8 mouse cellular contexts compared by ENCODE assay signal in the genomic region with DNA sequence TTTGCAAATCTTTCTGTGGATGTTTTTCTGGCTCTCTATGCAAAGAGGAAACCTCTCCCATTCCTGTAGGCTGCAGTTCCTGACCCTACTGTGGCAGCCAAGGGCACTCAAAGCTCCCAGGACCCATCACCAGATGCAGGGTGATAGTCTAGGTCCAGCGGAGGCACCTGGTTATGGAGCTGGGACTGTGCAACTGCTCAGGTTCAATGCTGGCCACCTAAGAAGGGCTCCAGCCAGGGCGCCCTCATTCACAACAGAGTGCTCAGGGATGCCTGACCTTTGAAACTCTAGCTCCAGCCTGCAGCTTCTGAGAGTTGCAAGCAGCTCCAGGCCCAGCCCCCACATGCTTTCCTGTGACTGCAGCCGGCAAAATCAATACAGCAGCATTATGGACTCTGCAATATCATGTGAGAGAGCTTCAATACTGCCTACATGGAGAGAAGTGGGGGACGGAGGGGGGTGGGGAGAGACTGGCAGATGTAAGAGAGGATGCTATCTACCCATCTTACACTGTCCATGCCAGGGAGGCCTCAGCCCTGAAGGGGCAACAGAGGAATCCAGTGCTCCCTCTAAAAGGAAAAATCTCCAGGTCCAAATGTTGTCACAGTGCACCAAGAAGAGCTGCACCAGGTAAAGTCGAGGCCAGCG. TPM values are rescaled to one million over a fixed set of nuclear protein-coding genes. Genes with fewer than 3 reads are reported as not detected.
DNase-seq lines count a peak whose midpoint lies in the region; ATAC-seq lines count a peak whose summit lies in the region.

No protein-coding gene starts in this region.

- H3K9ac ChIP-seq in intestine, embryonic 14.5 days (ENCODE audit: low read length): no peak overlapping the region
- H3K9ac ChIP-seq in liver, embryonic 15.5 days: no peak overlapping the region

- H3K27ac ChIP-seq in embryonic facial prominence, embryonic 10.5 days (replicated peaks): peak overlapping the region; percentile 68
- H3K27ac ChIP-seq in intestine, embryonic 14.5 days (ENCODE audit: low read depth): peak overlapping the region; percentile 19; the same call in 1 of the 2 replicates
- H3K27ac ChIP-seq in liver, embryonic 15.5 days (replicated peaks): peak overlapping the region; percentile 21; the same call in 1 of the 2 replicates

- peak; percentile 64; the same call in 1 of the 2 replicates for ATAC-seq in intestine, embryonic 14.5 days (replicated peaks; ENCODE audit: low FRiP score, low TSS enrichment, low read depth)
- ATAC-seq in liver, embryonic 15.5 days (ENCODE audit: insufficient read depth): peak; percentile 66

- H3K4me2 ChIP-seq in intestine, embryonic 14.5 days (ENCODE audit: low read length): 0 out of 2 replicates have a peak overlapping the region, but pooled peaks have one; percentile 12
- peak overlapping the region; percentile 1; the same call in 1 of the 2 replicates for H3K4me2 ChIP-seq in liver, embryonic 15.5 days

- no peaks in the 10 kb centered on the region for H3K9me3 ChIP-seq in embryonic facial prominence, embryonic 10.5 days
- no peaks in the 10 kb centered on the region for H3K9me3 ChIP-seq in intestine, embryonic 14.5 days (ENCODE audit: control insufficient read depth, low read length)
- H3K9me3 ChIP-seq in liver, embryonic 15.5 days (replicated peaks): no peaks in the 10 kb centered on the region

- H3K4me3 ChIP-seq in embryonic facial prominence, embryonic 10.5 days: no peak overlapping the region
- H3K4me3 ChIP-seq in intestine, embryonic 14.5 days (ENCODE audit: low read depth, low read length): no peak overlapping the region
- H3K4me3 ChIP-seq in liver, embryonic 15.5 days (replicated peaks): no peak overlapping the region

- no peaks in the 10 kb centered on the region for H3K36me3 ChIP-seq in embryonic facial prominence, embryonic 10.5 days (replicated peaks)
- H3K36me3 ChIP-seq in intestine, embryonic 14.5 days (ENCODE audit: control insufficient read depth, insufficient read depth, low read length): peaks cover 4% of the 10 kb centered on the region; the same call in 1 of the 2 replicates
- H3K36me3 ChIP-seq in liver, embryonic 15.5 days (replicated peaks): no peaks in the 10 kb centered on the region

- peak; percentile 37 for DNase-seq in embryo, embryonic 10.5 days (ENCODE audit: low spot score)
- DNase-seq in embryo, embryonic 9.5 days (ENCODE audit: extremely low spot score): no peak
- DNase-seq in embryonic facial prominence, embryonic 10.5 days (ENCODE audit: low spot score): peak; percentile 39
- DNase-seq in intestine, embryonic 14.5 days (ENCODE audit: low spot score): no peak
- DNase-seq in cerebellum, postnatal 4 days (ENCODE audit: low spot score in 2 of 2): no peak
- DNase-seq in layer of hippocampus, postnatal 36 days: no peak
- DNase-seq in cerebellum, adult 9-11 months: no peak

- H3K4me1 ChIP-seq in embryonic facial prominence, embryonic 10.5 days: peaks cover 38% of the 10 kb centered on the region
- H3K4me1 ChIP-seq in intestine, embryonic 14.5 days (replicated peaks; ENCODE audit: control insufficient read depth, insufficient read depth, low read length): peaks cover 11% of the 10 kb centered on the region
- peaks cover 37% of the 10 kb centered on the region for H3K4me1 ChIP-seq in liver, embryonic 15.5 days (replicated peaks)

- 56% methylated on average over 6 of the region's 6 CpGs for WGBS in embryonic facial prominence, embryonic 10.5 days
- 55% methylated on average over 6 of the region's 6 CpGs for WGBS in intestine, embryonic 14.5 days
- WGBS in liver, embryonic 15.5 days (ENCODE audit: insufficient replicate concordance): 47% methylated on average over 6 of the region's 6 CpGs

- no peaks in the 10 kb centered on the region for H3K27me3 ChIP-seq in embryonic facial prominence, embryonic 10.5 days (replicated peaks; ENCODE audit: low read depth, poor library complexity, severe bottlenecking)
- no peaks in the 10 kb centered on the region for H3K27me3 ChIP-seq in intestine, embryonic 14.5 days (replicated peaks; ENCODE audit: control insufficient read depth, insufficient read depth, low read length)
- no peaks in the 10 kb centered on the region for H3K27me3 ChIP-seq in liver, embryonic 15.5 days

RNA-seq across cellular contexts. Expression of gene Klf7, which starts 24.3 kb away (rescaled TPM):
- 14.8 and 15.2 TPM in 2 replicates for polyA plus RNA-seq in embryonic facial prominence, embryonic 10.5 days (2016; fragmentation: Nextera tagmentation; extraction: Ambion mirVana)
- 30.5 and 33.1 TPM in 2 replicates for polyA plus RNA-seq in intestine, embryonic 14.5 days (2014; fragmentation: Nextera tagmentation; extraction: Ambion mirVana)
- 6.2 TPM in 2 replicates for polyA plus RNA-seq in liver, embryonic 15.5 days (2015; fragmentation: Nextera tagmentation; extraction: Ambion mirVana)
- total RNA-seq in layer of hippocampus, postnatal 36 days (2021): 10 to 100 TPM; 31.7 to 31.8 TPM

Comparison
In these comparisons a context has a peak if more than half of its experiments do, and no peak if none do; other contexts are left out.
1. DNase-seq: peak in embryo, embryonic 10.5 days (single experiment) and embryonic facial prominence, embryonic 10.5 days (single experiment); none in embryo, embryonic 9.5 days (single experiment), intestine, embryonic 14.5 days (single experiment), cerebellum, postnatal 4 days (0 of 2), layer of hippocampus, postnatal 36 days (0 of 2) and cerebellum, adult 9-11 months (single experiment).
2. Peak in every context shown above with its lines, with median percentiles within 50 percentile points of each other: H3K27ac ChIP-seq.